In the genomic region with DNA sequence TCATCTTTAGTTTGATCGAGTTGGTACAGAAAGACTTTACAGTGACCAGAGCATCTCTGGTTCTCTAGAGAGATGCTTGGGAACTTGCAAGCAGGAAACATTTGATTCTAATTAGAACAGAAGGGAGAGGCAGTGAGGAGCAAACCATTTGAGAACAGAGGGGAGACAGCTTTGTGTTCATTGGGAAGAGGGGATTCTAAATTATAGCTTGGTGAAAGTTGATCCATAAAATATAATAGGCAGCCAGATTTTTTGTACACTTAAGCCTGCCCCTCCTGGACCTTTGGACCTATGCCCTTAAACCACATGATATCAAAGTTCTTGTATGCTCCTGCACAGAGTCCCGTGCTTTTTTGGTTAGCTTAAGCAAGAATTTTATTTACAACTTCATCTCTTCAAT, we compare ENCODE assay signal across 13 mouse cellular contexts.
DNase-seq lines count a peak whose midpoint lies in the region; ATAC-seq lines count a peak whose summit lies in the region.
"Had no signal": no experiment of that assay in that cellular context is flagged by ENCODE, and none has a peak within 500 bp of the region (broad histone marks: within the 10 kb centered on the region; RNA-seq: fewer than 3 reads in every experiment).

No protein-coding gene starts in this region.

- ATAC-seq in forebrain, embryonic 14.5 days: no peak
- no peak for ATAC-seq in forebrain, embryonic 12.5 days (ENCODE audit: low FRiP score)
- ATAC-seq: forebrain, embryonic 13.5 days had no signal

- no peak overlapping the region for H3K9ac ChIP-seq in forebrain, embryonic 14.5 days (ENCODE audit: low read length)
- no peak overlapping the region for H3K9ac ChIP-seq in forebrain, embryonic 12.5 days
- H3K9ac ChIP-seq: forebrain, embryonic 13.5 days; midbrain, embryonic 12.5 days; neural tube, embryonic 15.5 days had no signal

- H3K4me3 ChIP-seq in forebrain, embryonic 14.5 days (ENCODE audit: low read depth, low read length): no peak overlapping the region
- H3K4me3 ChIP-seq in forebrain, embryonic 12.5 days (replicated peaks): no peak overlapping the region
- H3K4me3 ChIP-seq: forebrain, embryonic 13.5 days; midbrain, embryonic 12.5 days; neural tube, embryonic 15.5 days had no signal

- no peak overlapping the region for H3K4me2 ChIP-seq in forebrain, embryonic 14.5 days (ENCODE audit: low read length)
- H3K4me2 ChIP-seq in forebrain, embryonic 12.5 days: no peak overlapping the region
- H3K4me2 ChIP-seq: forebrain, embryonic 13.5 days; midbrain, embryonic 12.5 days; neural tube, embryonic 15.5 days had no signal

- H3K27ac ChIP-seq in forebrain, embryonic 14.5 days (ENCODE audit: low read depth, low read length): no peak overlapping the region
- no peak overlapping the region for H3K27ac ChIP-seq in forebrain, embryonic 12.5 days
- H3K27ac ChIP-seq: forebrain, embryonic 13.5 days; midbrain, embryonic 12.5 days; neural tube, embryonic 15.5 days had no signal

- no peaks in the 10 kb centered on the region for H3K36me3 ChIP-seq in forebrain, embryonic 14.5 days (ENCODE audit: control insufficient read depth, insufficient read depth, low read length)
- no peaks in the 10 kb centered on the region for H3K36me3 ChIP-seq in forebrain, embryonic 12.5 days (replicated peaks)
- H3K36me3 ChIP-seq: midbrain, embryonic 12.5 days; neural tube, embryonic 15.5 days had no signal

- H3K27me3 ChIP-seq in forebrain, embryonic 14.5 days (replicated peaks; ENCODE audit: control insufficient read depth, insufficient read depth, low read length): no peaks in the 10 kb centered on the region
- no peaks in the 10 kb centered on the region for H3K27me3 ChIP-seq in forebrain, embryonic 12.5 days
- H3K27me3 ChIP-seq: forebrain, embryonic 13.5 days; midbrain, embryonic 12.5 days; neural tube, embryonic 15.5 days had no signal

- WGBS in forebrain, embryonic 14.5 days: 83% methylated on average over 2 of the region's 2 CpGs
- 80% methylated on average over 2 of the region's 2 CpGs for WGBS in forebrain, embryonic 12.5 days

- no peaks in the 10 kb centered on the region for H3K9me3 ChIP-seq in forebrain, embryonic 14.5 days (replicated peaks; ENCODE audit: control insufficient read depth, low read length)
- H3K9me3 ChIP-seq in forebrain, embryonic 12.5 days: no peaks in the 10 kb centered on the region
- H3K9me3 ChIP-seq: forebrain, embryonic 13.5 days; midbrain, embryonic 12.5 days; neural tube, embryonic 15.5 days had no signal

- peaks cover 4% of the 10 kb centered on the region; the same call in 1 of the 2 replicates for H3K4me1 ChIP-seq in forebrain, embryonic 14.5 days (ENCODE audit: control insufficient read depth, insufficient read depth, low read length)
- peaks cover 21% of the 10 kb centered on the region for H3K4me1 ChIP-seq in forebrain, embryonic 12.5 days

- DNase-seq in forebrain, embryonic 14.5 days (ENCODE audit: low spot score): peak; percentile 26
- peak; percentile 82 for DNase-seq in kidney, adult 9 months
- DNase-seq in kidney, postnatal 4 days: no peak
- DNase-seq in forelimb bud, embryonic 11.5 days (ENCODE audit: low read depth, low spot score): peak; percentile 46
- DNase-seq in skeletal muscle tissue, adult 2 months (ENCODE audit: low read depth, low spot score): peak; percentile 57
- no peak for DNase-seq in spleen, adult 12 weeks (ENCODE audit: low spot score)
- DNase-seq in yolk sac, embryonic 10.5 days (ENCODE audit: low spot score): no peak
- DNase-seq: adrenal gland, postnatal 25 days; cerebellum, adult 9-10 months had no signal

Comparison
In these comparisons a context has a peak if more than half of its experiments do, and no peak if none do; other contexts are left out.
1. DNase-seq: peak in forebrain, embryonic 14.5 days (single experiment), kidney, adult 9 months (single experiment), forelimb bud, embryonic 11.5 days (single experiment) and skeletal muscle tissue, adult 2 months (single experiment); none in kidney, postnatal 4 days (0 of 2), spleen, adult 12 weeks (single experiment) and yolk sac, embryonic 10.5 days (single experiment).